Mouse (Mus musculus) adrenal gland, adult 8-10 months (tissue): Measurements from ENCODE around the gene Pex11a. TPM values are rescaled to one million over a fixed set of nuclear protein-coding genes. Genes with fewer than 3 reads are reported as not detected.
A peak's percentile ranks its signal among the peaks of the same experiment; 100 is the strongest.

ENCODE experiments used
- DNase-seq: peaks from one replicate; pipeline ENCODE4 v3.0.0; 2022
- total RNA-seq, 4 experiments: library from RNA; stranded (reverse); gene quantifications; 2 replicates each; pipeline ENCODE4 v1.2.4; 2022

Gene Pex11a
- total RNA-seq, 4 experiments from 2014 or later = 52.5 to 60.1 (median 54.5) TPM

- no peak for DNase-seq
Measured at GRCm38 (mm10) chr7:79736511-79736910, 6.4 kb downstream of the Pex11a start.

- peak; percentile 68 for DNase-seq
Measured at GRCm38 (mm10) chr7:79734563-79734962, 8.4 kb downstream of the Pex11a start.

- DNase-seq = no peak
Measured at GRCm38 (mm10) chr7:79732622-79733021, 10.3 kb downstream of the Pex11a start, which contains the start of gene Plin1. Plin1 (minus strand) TSS chr7:79732903.

DNA sequence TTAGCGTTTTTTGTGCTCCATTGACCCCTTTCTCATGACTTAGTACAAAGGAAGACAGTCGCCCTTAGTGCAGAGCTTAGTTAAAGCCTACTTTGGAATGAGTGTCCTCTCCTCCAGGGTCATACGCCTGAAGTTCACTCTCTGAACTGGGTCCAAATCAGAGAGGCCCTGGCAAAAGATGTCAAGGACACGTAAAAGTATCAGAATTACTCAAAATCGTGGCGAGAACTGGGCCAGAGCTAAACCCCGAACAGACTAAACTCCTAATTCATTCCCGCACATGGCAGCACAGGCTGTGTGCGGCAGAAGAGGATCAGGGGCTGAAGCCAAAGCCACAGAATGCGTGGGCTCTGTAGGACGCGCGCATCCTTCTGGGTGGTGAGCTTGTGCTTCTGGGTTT lies 11.5 kb downstream of the Pex11a start:
- DNase-seq = peak; percentile 67

- no peak for DNase-seq
Measured at GRCm38 (mm10) chr7:79729743-79730370, 13.1 kb downstream of the Pex11a start.

DNA sequence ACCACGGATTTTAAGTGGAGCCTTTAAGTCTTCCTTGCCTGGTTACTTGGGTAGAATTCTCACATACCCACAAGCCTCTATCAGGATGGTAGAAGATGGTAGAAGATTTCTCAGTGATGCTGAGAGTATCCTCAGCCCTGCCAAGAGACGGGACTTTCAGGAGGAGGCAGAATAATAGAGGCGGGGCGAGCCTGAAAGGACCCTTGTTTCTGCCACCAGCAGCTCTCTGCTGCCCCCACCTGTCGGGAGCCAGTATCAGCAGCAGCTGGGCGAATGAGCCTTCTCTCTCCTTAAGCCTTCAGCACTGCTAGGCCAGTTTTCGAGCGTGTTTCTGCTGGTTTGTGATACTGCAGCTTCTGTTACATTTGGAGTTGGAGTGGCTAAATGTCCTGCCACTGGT lies 13.8 kb downstream of the Pex11a start:
- DNase-seq = no peak

GRCm38 (mm10) chr7:79728219-79728618 lies 14.7 kb downstream of the Pex11a start:
- DNase-seq = no peak

DNA sequence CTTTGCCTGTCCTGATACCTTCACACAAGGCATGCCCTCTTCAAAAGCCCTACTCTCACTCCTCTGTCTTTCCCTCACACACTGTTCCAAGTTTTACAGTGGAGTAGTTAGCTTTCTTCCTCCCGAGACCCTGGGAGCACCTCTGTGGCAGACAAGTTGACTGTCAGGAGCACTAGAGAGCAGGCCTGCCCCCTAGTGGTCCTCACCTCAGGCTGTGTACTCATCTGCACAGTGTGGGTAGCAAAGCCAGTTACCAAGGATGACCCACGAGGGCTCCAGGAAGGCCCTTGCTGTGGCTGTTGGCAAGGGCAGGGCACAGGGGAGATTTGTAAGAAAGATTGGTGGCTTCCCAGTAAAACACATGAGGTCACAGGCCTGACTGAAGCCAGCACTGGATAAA lies 15.8 kb downstream of the Pex11a start:
- DNase-seq = no peak

DNA sequence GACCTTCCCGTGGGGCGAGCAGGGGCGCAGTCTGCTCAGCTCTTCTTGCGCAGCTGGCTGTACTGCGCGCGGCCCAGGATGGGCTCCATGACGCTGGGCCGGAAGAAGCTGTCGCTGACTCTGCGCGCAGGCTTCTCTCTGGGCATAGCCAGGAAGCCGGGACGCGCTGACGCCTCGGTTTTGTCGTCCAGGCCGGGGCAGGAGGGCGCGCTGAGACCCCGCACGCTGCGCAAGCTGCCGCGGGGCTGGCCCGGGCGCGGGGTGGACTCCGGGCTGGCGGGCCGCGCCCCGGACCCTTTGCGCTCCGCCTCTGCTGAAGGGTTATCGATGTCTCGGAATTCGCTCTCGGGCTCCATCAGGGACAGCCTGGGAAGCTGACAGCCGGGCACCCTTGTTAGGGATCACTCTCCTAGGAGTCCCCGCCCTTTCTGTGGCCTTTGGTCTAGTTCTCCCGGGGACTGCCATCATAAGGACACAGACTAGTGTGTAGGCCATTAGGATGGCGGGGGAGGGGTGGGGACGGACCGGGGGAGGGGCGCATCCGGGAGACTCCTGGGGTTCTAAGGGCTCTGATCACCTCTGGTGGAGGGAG lies 21.4 kb downstream of the Pex11a start:
- DNase-seq = no peak

DNA sequence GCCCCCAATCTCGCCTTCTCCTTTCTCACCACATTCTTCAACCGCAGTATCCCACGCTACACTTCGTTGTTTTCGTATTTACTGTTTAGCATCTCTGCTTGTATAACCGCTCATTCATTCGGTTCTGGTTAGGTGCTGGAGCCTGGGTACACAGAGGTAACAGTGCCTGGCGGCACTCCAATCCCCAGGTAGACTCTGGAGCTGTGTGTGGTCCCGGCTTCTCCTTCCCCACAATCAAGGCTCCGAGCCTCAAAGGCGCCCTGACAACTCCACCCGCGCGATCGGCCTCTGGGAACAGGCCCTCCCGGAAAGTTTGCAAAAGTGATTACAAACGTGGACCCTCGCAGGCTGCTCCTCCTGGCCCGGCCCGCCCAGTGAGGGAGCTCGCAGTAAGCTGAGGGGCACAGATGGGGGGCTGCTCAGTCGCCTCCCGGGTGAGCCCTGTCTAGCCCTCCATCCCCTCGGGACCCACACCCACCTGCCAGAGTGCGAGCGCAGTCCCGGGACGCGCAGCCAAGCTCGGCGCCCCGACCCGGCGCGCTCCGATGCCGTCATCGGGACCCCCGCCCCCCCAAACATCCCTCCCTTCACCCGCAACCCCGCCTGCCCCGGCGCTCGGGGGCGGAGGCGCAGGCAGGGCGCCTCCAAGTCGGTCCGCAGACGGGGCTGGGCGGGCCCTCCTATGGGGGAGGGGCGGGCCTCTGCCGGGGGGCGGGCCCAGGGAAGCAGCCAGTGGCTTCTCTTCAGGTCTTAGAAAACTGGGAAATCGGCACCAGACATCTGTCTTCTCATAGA lies 27.5 kb downstream of the Pex11a start, which contains the start of gene Kif7:
Gene Kif7 (minus strand): TSS at position 534 of the 795 bp plus-strand sequence.
- DNase-seq = peak; percentile 70

DNA sequence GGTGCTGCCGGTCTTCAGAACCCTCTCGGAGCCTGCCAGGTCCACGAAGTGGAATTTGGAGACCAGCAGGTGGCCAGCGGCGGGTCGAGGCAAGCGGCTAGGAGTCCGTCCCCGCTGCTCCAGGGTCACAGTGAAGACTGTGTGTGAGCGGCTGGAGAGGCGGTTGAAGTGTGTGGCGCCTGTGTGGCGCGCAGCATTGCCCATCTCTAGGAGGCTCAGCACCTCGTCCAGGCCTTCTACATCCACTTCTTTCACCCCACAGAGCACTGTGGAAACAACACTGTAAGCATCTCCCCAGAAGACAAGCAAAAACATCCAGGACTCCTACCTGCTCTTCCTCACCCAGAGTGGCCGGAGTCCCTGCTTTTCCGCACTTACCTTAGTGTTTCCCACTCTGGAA lies 32.1 kb downstream of the Pex11a start:
- DNase-seq = no peak

DNA sequence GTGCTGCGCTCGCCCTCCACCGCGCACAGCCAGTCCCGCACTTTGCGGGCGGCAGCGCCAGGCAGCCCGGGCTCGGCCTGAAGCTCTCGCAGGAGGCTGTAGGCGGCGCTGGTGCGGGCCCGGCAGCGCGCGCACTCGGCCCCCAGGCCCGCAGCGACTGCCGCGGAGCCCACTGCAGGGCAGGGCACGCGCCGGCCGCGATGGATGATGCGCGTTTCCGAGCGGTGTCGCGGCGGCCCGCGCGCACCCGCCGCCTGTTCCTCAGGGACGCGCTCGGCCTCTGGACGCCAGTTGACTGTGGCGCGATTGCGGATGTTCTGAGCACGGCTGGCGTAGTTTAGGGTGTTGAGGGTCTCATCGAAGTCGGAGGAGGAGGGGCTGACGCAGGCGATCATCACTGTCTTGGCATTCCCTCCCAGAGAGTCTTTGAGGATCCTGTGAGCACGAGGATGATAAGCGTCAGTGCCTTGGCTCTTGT lies 32.8 kb downstream of the Pex11a start:
- DNase-seq = no peak

DNA sequence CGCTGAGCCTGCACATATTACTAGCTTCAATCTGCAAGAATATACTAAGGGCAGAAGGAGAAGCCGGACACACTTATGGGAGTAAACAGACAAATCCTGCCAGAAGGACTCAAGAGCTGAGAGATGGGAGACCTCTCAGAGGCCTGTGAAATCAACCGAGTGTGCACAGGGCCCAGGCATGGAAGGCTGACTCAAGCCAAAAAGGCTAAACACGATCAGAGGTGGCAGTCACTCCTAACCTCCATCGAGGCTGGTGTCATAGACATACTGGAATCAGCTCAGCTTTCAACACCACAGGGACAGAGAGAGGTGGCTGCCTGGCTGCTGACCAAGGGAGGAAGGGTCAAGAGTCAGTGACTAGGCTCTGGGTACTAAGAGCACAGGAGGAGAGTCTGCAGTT lies 37.7 kb downstream of the Pex11a start:
- DNase-seq = no peak

DNA sequence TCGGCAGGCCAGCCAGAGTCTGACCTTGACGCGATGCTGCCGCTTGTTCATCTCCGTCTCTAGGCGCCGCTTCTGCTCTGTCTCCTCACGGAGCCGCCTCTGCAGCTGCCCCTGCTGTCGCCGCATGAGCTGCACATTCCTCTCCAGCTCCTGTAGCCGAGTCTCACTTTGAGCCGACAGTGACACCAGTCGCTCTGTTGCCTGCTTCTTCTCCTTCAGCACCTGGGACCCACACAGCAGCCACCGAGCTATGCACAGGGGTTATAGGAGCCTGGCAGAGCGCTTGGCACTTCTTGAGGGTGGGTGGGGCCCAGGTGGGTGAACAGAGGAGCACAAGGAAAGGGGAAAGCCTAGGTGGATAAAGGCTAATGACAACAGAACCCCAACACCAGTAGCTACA lies 40.2 kb downstream of the Pex11a start:
- DNase-seq = no peak

- no peak for DNase-seq
Measured at GRCm38 (mm10) chr7:79696495-79696894, 46.4 kb downstream of the Pex11a start.

Other genes starting within 250 kb of the Pex11a start
- gene Rhcg, start 125.5 kb downstream of the Pex11a start, total RNA-seq = 10 to 100 TPM; 28.1 to 57.4 (median 34.7) TPM
- gene Ticrr, start 82.9 kb downstream of the Pex11a start, total RNA-seq = under 1 TPM; 0.05 to 0.59 (median 0.12) TPM
- gene Kif7, start 27.4 kb downstream of the Pex11a start, total RNA-seq = 1 to 10 TPM; 2.8 to 6.4 (median 4.2) TPM
- gene Plin1, start 10.2 kb downstream of the Pex11a start, total RNA-seq = 100 to 1,000 TPM; 277 to 564 (median 391) TPM
- 1 to 10 TPM in 3 of 4 experiments, under 1 TPM in 1; 0.99 to 1.6 (median 1.3) TPM for gene Wdr93, start within 50 bp of the Pex11a start, total RNA-seq
- not detected for gene Mesp1, start 50.7 kb upstream of the Pex11a start, total RNA-seq
- gene Mesp2, start 67.6 kb upstream of the Pex11a start, total RNA-seq = 1 to 10 TPM in 1 of 4 experiments, under 1 TPM in 3; 0.41 to 1.5 (median 0.62) TPM
- gene Anpep, start 117.9 kb upstream of the Pex11a start, total RNA-seq = 10 to 100 TPM; 10.5 to 21.9 (median 15.4) TPM
- gene Ap3s2, start 177.5 kb upstream of the Pex11a start, total RNA-seq = 10 to 100 TPM; 27.3 to 32.1 (median 30.7) TPM
- 10 to 100 TPM; 16.9 to 27.6 (median 22.9) TPM for gene Arpin, start 192.2 kb upstream of the Pex11a start, total RNA-seq